Mouse (Mus musculus): ENCODE measurements at regions not wholly inside any gene's neighbourhood (a gene's known extent, or its start where the extent isn't known, plus 50 kb on each side); places are given as distances from the start of the nearest gene placed in this dataset.
A peak's percentile ranks its signal among the peaks of the same experiment; 100 is the strongest.
"Not testable (repeated sequence)": the region's sequence is repeated elsewhere in the genome, so short reads cannot be mapped to it uniquely, and the experiment has no call there.

DNA sequence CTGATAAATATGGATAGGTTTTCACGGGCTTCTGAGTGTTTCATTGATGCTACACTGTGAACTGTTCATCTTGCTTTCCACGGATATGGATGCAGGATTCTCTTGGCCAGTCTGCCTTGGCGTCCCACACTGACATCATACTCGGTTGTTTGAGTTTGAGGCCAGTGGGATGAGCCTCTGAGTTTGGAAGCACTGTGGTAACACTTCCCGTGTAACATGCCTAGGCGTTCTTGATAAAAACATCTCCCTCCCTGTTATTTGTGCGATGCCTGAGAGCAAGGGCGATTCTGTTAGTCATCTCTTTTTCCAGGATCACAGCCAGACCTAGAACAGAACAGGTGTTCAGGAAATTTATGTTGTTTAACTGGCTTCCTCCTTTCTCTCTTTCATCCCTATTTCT, 482.5 kb upstream of the Id2 start:
- no peak for DNase-seq

GRCm38 (mm10) chr12:25565131-25565530, 468.2 kb upstream of the Id2 start:
- no peak for DNase-seq

GRCm38 (mm10) chr12:25559601-25560000, 462.7 kb upstream of the Id2 start:
- no peak for DNase-seq

DNA sequence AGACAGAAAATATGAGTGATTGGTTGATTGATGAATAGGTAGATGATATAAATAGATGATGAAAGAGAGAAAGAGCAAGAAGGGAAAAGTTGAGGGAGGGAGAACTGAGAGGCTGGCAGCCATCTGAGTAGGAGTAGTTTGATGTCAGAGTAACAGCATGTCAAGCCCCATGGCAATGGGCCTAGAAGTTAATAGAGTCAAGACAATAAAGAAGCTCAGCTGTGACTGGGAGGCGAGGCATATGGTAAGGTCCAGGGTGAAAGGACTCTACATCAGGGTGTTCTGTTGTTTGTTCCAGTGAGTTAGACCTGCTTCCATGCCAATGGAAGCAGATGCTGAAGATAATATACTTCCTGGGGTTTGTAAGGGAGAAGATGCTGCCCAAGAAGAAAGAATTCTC, 456.7 kb upstream of the Id2 start:
- no peak for DNase-seq

- no peak for DNase-seq
Observed at GRCm38 (mm10) chr12:25549735-25550134, 452.8 kb upstream of the Id2 start.

GRCm38 (mm10) chr12:25544253-25544652, 447.3 kb upstream of the Id2 start:
- DNase-seq = no peak

DNA sequence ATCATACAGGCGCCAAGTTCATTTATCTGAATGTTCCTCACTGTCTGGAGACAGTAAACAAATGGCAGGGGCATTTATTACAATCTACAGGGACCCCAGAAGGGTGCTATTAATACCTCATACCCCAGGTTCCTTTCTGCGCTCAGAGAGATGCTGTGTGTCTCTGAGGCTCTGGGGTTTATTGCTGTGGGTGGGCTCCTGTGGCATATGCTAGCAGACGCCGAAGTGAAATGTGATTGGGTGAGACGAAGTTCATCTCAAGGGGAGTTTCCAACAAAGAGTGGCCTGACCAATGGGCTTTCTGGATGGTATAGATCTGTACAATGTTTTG, 437.6 kb upstream of the Id2 start:
- DNase-seq = no peak

DNA sequence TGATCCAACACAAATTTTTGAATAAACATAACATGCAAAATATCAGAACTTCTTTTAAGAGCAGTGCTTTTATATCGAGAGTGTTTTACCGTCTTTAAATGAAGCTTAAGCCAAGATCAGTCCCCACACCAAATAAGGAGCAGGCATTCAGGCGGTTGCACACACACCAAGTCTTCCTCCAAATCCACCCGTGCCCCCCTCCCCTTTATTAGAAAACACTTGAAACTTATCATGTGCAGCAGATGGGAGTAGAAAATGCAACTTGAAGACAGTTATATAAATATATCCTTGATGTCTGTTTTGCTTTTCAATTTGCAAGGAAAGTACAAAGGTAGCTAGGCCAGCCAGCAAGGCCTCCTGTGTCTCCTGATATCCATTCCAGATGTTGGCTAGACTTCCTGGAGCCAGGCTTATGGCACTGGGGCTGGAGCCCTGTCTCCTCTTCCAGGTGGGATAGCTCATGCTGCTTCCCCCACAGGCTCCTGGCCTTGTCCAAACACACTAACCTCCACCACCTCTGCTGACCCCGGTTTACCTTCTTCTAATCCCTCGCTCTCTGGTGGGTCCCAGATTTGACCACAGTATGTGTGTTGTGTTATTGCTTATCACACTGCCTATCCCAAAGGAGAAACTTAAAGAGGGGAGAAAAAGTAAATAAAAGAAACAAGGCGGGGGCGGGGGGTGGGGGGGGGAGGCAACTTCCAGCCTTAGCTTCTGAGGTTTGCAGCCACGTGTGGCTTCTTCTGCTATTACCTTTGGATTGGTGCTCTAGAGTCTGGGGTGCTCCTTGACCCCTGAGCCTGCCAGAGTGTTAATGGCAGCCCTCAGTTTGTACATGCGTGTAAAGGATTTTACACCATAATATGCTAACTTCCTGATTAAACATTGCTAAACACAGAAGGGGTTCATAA, 437.0 kb upstream of the Id2 start:
- DNase-seq = no peak

GRCm38 (mm10) chr12:25530483-25530882, 433.5 kb upstream of the Id2 start:
- peak in 1 of 2 experiments; percentile 2 for DNase-seq

DNA sequence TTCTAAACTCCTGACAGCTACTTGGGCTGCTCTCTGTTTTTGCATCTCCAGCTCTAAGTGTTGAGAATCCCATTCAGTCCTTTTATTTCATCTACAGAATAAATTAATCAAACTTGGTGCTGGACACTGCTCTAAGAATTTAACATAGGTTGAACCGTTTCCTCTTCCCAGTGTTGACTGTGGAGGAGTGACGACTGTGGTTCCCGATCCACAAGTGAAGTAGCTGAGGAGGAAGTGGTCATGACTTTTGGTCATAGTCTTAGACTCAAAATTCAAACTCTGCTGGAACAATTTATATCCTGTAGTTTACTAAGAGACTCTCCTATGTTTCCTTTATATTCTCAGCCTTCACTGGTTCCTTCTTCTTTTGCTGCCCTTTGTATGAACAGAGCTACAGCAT, 432.6 kb upstream of the Id2 start:
- DNase-seq = no peak

GRCm38 (mm10) chr12:25526639-25527038, 429.7 kb upstream of the Id2 start:
- no peak for DNase-seq

- DNase-seq = no peak
Observed at GRCm38 (mm10) chr12:25516738-25517137, 419.8 kb upstream of the Id2 start.

- no peak for DNase-seq
Observed at GRCm38 (mm10) chr12:25513679-25514078, 416.7 kb upstream of the Id2 start.

GRCm38 (mm10) chr12:25509666-25510065, 412.7 kb upstream of the Id2 start:
- DNase-seq = no peak

DNA sequence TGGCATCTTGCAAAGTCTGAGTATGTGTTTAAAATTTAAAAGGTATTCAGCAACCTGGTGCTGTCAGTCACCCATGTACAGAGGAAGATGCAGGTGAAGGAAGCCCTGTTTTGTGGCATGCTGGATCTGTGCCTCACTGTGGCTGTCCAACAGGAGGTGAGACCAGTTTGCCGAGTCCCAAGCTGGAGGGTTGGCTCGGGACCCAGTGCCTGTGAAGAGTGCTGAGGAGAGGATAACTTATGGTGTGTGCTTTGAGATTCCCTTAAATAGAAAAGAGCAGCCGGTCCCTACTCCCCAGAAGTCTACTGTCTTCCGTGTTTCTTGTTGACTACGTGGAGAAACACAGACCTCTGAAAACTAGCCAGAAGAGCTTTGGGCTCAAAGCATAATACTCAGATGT, 396.3 kb upstream of the Id2 start:
- DNase-seq = no peak

- DNase-seq = no peak
Observed at GRCm38 (mm10) chr12:25492483-25493190, 395.7 kb upstream of the Id2 start.

- peak in 1 of 2 experiments; percentile 5 for DNase-seq
Observed at GRCm38 (mm10) chr12:25475180-25475758, 378.3 kb upstream of the Id2 start.

GRCm38 (mm10) chr12:25469181-25469580, 372.2 kb upstream of the Id2 start:
- DNase-seq = no peak

GRCm38 (mm10) chr12:25467789-25468188, 370.8 kb upstream of the Id2 start:
- DNase-seq = no peak

DNA sequence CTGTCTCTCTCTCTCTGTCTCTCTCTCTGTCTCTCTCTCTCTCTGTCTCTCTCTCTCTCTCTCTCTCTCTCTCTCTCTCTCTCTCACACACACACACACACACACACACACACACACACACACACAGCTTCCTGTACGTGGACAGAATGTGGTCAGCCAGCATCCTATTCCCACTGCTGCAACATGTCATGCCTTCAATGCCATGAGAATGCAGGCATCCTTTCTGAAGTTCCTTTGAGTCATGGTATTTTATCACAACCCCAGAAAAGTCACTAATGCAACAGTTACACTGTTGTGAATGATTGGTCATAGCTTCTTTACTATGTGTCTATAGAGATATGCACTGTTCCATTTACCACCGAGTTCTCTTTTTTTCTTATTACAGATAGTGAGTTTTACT, 365.8 kb upstream of the Id2 start:
- not testable (repeated sequence) for DNase-seq

DNA sequence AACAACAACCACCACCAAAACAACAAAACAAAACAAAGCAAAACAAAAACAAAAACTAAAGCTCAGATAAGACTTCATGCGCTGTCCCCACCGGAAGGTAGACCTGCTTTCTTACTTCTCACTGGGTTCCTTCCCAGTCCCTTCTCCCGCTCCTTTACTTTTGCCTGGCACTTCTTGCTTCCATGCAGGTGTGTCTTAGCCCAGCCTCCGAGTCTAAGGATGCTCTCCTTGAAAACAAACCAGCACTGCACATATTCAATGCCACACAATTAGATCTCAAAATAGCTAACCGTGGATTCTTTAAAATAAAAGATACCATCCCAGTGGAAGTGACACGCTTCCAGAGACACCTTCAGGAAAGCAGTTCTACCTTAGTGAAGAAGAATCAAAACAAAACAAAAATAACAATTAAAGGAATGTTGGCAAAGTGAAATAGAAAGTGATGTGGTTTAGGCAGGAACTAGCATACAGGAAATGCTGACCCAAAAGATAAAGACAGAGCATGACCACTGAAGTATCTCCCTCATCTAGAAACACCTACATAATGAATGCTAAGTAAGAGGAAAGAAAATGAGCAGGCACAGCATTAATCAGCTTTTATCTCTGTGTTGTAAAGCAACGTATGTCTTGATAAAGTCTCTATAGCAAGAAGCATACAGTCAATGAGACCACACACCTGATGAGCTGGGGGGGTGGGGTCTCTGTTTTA, 358.5 kb upstream of the Id2 start:
- no peak for DNase-seq

- no peak for DNase-seq
Observed at GRCm38 (mm10) chr12:25453356-25453755, 356.4 kb upstream of the Id2 start.

DNA sequence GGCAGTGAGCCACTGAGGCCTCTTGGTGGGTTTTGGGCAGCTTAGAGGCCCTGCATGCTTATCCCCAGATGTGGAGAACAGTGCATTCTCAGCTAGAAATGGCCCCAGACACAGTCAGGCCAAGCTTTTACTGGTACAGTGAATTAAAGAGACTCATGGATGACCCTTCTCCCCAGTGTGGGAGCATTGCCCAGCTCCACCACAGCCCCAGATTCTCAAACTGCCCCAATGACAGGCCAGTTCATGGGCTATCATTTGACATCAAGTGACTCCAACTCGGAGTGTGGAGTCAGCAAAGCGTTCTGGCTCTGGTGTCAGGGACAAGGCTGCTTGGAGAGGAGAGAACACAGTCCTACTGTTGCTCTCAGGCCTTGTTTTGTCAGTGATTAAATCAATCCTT, 354.2 kb upstream of the Id2 start:
- peak; percentile 14 to 58 for DNase-seq
